Mouse (Mus musculus) heart, embryonic 16.5 days (tissue): ENCODE measurements at regions not wholly inside any gene's neighbourhood (a gene's known extent, or its start where the extent isn't known, plus 50 kb on each side); places are given as distances from the start of the nearest gene placed in this dataset.

ENCODE experiments used
- ATAC-seq: fragments of 200-750 bp; cut with Nextera tagmentation; replicated peaks from 2 replicates; pipeline ENCODE4 v1.8.0; 2017; ENCODE audit warnings: moderate number of reproducible peaks; ENCODE audit not compliant: insufficient read depth, low FRiP score; ENCODE audit errors: extremely low read depth
- H3K27ac ChIP-seq: fragments of 300-500 bp; sonication (generic); 2 replicates; pipeline ENCODE4 v1.5.1; 2014; ENCODE audit warnings: mild to moderate bottlenecking, low read length, control low read depth, moderate library complexity
- H3K27me3 ChIP-seq: fragments of 300-500 bp; sonication (generic); 2 replicates; pipeline ENCODE4 v1.6.1; 2014; ENCODE audit warnings: low read length, mixed read lengths; ENCODE audit not compliant: control insufficient read depth, insufficient read depth
- H3K36me3 ChIP-seq: fragments of 300-500 bp; sonication (generic); 2 replicates; pipeline ENCODE4 v1.6.1; 2014; ENCODE audit not compliant: control insufficient read depth, insufficient read depth
- H3K4me1 ChIP-seq: fragments of 300-500 bp; sonication (generic); 2 replicates; pipeline ENCODE4 v1.6.1; 2014; ENCODE audit warnings: low read length, mixed read lengths; ENCODE audit not compliant: control insufficient read depth, insufficient read depth
- H3K4me2 ChIP-seq: fragments of 300-500 bp; sonication (generic); 2 replicates; pipeline ENCODE4 v1.6.1; 2014; ENCODE audit warnings: low read depth, mild to moderate bottlenecking, control low read depth, low read length
- H3K4me3 ChIP-seq: fragments of 300-500 bp; sonication (generic); 2 replicates; pipeline ENCODE4 v1.5.1; 2014; ENCODE audit warnings: mild to moderate bottlenecking, control low read depth, low read length
- H3K9ac ChIP-seq: fragments of 300-500 bp; sonication (generic); 2 replicates; pipeline ENCODE4 v1.6.1; 2014; ENCODE audit warnings: low read length, control low read depth
- H3K9me3 ChIP-seq: fragments of 300-500 bp; sonication (generic); replicated peaks from 2 replicates; pipeline ENCODE4 v1.6.1; 2016; ENCODE audit warnings: low read length; ENCODE audit not compliant: control insufficient read depth
- WGBS: fragments of 180-500 bp; shearing (Covaris S2); extraction: QIAGEN DNeasy Blood & Tissue Kit; methylation state at CpG from one replicate; pipeline ENCODE4 v1.1.7; 2014; 5-methylcytosine and 5-hydroxymethylcytosine counted together

DNA sequence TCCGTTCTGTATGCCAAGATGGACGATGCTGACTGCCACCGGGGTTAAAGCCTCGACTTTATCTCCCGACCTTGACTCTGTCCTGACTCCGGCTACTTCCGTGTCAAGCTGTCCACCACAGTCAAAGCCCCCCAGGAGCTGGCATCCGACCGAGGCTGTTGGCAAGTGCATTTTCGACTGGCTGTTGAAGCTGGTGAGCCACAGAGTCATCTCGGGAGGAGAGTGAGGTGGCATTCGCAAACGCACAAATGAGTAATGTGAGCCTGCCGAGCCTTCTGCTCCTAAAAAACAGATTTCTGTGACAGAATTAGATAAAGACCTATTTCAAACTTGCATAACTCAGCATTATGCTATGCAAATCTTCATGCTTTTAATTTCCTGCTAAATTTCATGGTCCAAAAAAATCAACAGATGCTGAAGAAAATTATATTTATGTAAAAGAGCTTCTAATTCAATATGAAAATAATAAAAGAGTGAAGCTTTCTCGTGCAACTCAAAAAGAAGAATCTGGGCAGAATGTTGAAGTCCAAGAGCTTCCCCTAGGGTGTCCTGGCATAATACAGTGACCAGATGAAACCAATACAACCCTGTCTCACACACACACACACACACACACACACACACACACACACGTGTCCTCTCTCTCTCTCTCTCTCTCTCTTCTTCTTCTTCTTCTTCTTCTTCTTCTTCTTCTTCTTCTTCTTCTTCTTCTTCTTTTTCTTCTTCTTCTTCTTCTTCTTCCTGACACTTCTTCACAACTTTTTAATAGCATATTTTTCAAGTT lies 171.2 kb upstream of the Atp2b1 start:
- no peak overlapping the region for H3K27ac ChIP-seq
- H3K9me3 ChIP-seq: no peaks in the 10 kb centered on the region
- no peak overlapping the region for H3K4me3 ChIP-seq
- WGBS: 61% methylated on average over 16 of the region's 16 CpGs
- no peaks in the 10 kb centered on the region; the same call in 1 of the 2 replicates for H3K4me1 ChIP-seq
- no peaks in the 10 kb centered on the region for H3K27me3 ChIP-seq
- H3K4me2 ChIP-seq: no peak overlapping the region
- ATAC-seq: no peak
- no peaks in the 10 kb centered on the region for H3K36me3 ChIP-seq
- no peak overlapping the region for H3K9ac ChIP-seq

- no peaks in the 10 kb centered on the region for H3K9me3 ChIP-seq
- H3K4me2 ChIP-seq: no peak overlapping the region
- H3K36me3 ChIP-seq: no peaks in the 10 kb centered on the region
- no peaks in the 10 kb centered on the region for H3K27me3 ChIP-seq
- 35% methylated on average over 6 of the region's 6 CpGs for WGBS
- no peak overlapping the region for H3K4me3 ChIP-seq
- H3K9ac ChIP-seq: no peak overlapping the region
- H3K4me1 ChIP-seq: peaks cover 2% of the 10 kb centered on the region; the same call in 1 of the 2 replicates
- H3K27ac ChIP-seq: no peak overlapping the region
- ATAC-seq: no peak
Observed at GRCm38 (mm10) chr10:98744246-98744645, 170.0 kb upstream of the Atp2b1 start.

DNA sequence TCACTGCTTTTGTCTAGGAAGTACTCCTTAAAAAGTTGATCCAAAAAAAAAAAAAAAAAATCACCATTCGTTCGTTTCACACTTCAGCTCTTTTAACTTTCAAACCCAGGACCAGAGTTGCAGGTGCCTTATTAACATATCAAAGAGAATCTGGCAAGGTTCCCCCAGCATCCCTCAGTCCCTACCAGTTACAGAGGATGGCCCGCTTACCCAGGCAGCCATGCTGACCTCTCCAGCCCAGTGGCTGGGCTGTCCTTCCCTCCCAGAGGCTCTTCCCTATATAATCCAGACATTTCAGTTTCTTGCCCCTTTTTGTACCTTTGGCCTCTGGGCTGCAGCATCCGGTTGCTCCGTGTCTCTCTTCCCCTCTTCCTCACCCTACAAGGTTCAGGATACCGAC lies 169.5 kb upstream of the Atp2b1 start:
- Histone ChIP-seq H3K27me3 (no peaks in the 10 kb centered on the region), H3K27ac (no peak overlapping the region), H3K9ac (no peak overlapping the region), H3K4me3 (no peak overlapping the region), H3K9me3 (no peaks in the 10 kb centered on the region), H3K4me1 (peaks cover 2% of the 10 kb centered on the region; the same call in 1 of the 2 replicates), H3K36me3 (no peaks in the 10 kb centered on the region), H3K4me2 (no peak overlapping the region)
- 47% methylated on average over 6 of the region's 6 CpGs for WGBS
- ATAC-seq: no peak

DNA sequence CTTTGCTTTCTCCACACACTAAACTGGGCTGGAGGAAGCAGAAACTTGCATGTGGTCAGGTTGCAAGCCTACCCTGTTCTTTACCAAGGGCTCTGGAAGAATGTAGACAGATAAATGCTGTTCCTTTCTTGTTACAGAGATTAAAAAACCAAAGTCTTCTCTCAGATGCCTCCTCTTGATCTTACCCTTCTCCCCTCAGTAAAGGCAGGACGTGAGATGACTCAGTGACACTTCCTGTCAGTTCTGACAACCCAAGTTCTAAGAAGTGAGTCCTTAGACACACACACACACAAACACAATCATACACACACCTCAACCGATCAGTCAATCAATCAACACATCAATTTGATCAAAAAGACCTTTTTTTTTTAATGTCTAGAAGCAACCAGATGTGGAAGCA lies 168.8 kb upstream of the Atp2b1 start:
- H3K4me1 ChIP-seq: peaks cover 2% of the 10 kb centered on the region; the same call in 1 of the 2 replicates
- H3K4me2 ChIP-seq: no peak overlapping the region
- no peak overlapping the region for H3K4me3 ChIP-seq
- H3K27ac ChIP-seq: no peak overlapping the region
- no peak overlapping the region for H3K9ac ChIP-seq
- no peaks in the 10 kb centered on the region for H3K9me3 ChIP-seq
- WGBS: 66% methylated on average over 2 of the region's 2 CpGs
- ATAC-seq: no peak
- H3K27me3 ChIP-seq: no peaks in the 10 kb centered on the region
- no peaks in the 10 kb centered on the region for H3K36me3 ChIP-seq

DNA sequence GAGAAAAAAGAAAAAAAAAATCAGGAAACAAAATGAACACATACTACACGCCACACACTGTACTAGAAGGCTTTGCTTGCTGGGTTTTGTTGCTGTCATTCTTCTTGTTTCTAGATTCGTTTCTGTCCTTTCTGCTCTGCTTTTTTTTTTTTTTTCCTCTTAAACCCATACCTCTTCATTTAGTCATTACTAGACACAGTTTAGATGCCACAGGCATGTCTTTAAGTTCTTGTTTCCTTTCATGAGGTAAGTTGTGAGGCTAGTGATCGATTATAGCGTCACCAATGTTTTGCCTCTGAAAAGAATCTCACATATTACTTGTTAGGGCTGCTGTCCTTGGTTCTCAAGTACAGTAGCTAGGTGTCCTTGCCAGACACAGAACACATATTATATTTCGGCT lies 168.3 kb upstream of the Atp2b1 start:
- H3K4me2 ChIP-seq: no peak overlapping the region
- no peak overlapping the region for H3K4me3 ChIP-seq
- H3K27me3 ChIP-seq: no peaks in the 10 kb centered on the region
- no peak overlapping the region for H3K9ac ChIP-seq
- WGBS: 82% methylated on average over 5 of the region's 5 CpGs
- H3K9me3 ChIP-seq: no peaks in the 10 kb centered on the region
- H3K36me3 ChIP-seq: no peaks in the 10 kb centered on the region
- peaks cover 2% of the 10 kb centered on the region; the same call in 1 of the 2 replicates for H3K4me1 ChIP-seq
- ATAC-seq: no peak
- no peak overlapping the region for H3K27ac ChIP-seq

- Histone ChIP-seq H3K4me1 (peaks cover 2% of the 10 kb centered on the region; the same call in 1 of the 2 replicates), H3K36me3 (no peaks in the 10 kb centered on the region), H3K27ac (no peak overlapping the region), H3K9ac (no peak overlapping the region), H3K9me3 (no peaks in the 10 kb centered on the region), H3K4me3 (no peak overlapping the region), H3K4me2 (no peak overlapping the region), H3K27me3 (no peaks in the 10 kb centered on the region)
- ATAC-seq: no peak
- 26% methylated on average over 3 of the region's 3 CpGs for WGBS
Observed at GRCm38 (mm10) chr10:98748856-98749583, 165.2 kb upstream of the Atp2b1 start.

DNA sequence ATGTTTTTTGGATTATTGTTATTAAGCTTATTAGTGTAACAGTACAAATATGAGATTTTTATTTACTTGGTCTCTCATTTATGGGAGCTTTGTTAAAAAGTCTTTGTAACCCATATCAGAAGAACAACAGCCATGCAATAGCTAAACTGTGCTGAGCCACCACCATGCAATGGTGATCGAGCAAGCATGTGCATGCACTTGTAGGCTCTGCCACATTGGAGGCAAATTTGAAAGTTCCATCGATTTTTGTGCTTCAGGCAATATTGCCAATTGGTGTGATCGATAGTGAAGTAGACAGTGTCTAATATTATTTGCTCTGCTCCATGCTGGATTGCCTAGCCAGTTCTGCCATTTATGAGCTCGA lies 164.6 kb upstream of the Atp2b1 start:
- no peak for ATAC-seq
- WGBS: 82% methylated on average over 4 of the region's 4 CpGs
- H3K4me2 ChIP-seq: no peak overlapping the region
- H3K9me3 ChIP-seq: no peaks in the 10 kb centered on the region
- no peaks in the 10 kb centered on the region for H3K27me3 ChIP-seq
- no peaks in the 10 kb centered on the region for H3K36me3 ChIP-seq
- H3K4me3 ChIP-seq: no peak overlapping the region
- no peak overlapping the region for H3K27ac ChIP-seq
- no peak overlapping the region for H3K9ac ChIP-seq
- 0 out of 2 replicates have a peak, but pooled peaks cover 2% of the 10 kb centered on the region for H3K4me1 ChIP-seq

- Histone ChIP-seq H3K4me3 (no peak overlapping the region), H3K4me2 (no peak overlapping the region), H3K4me1 (0 out of 2 replicates have a peak, but pooled peaks cover 2% of the 10 kb centered on the region), H3K36me3 (no peaks in the 10 kb centered on the region), H3K9ac (no peak overlapping the region), H3K27me3 (no peaks in the 10 kb centered on the region), H3K9me3 (no peaks in the 10 kb centered on the region), H3K27ac (no peak overlapping the region)
- ATAC-seq: no peak
- WGBS: 59% methylated on average over 11 of the region's 11 CpGs
Observed at GRCm38 (mm10) chr10:98751376-98752058, 162.7 kb upstream of the Atp2b1 start.

DNA sequence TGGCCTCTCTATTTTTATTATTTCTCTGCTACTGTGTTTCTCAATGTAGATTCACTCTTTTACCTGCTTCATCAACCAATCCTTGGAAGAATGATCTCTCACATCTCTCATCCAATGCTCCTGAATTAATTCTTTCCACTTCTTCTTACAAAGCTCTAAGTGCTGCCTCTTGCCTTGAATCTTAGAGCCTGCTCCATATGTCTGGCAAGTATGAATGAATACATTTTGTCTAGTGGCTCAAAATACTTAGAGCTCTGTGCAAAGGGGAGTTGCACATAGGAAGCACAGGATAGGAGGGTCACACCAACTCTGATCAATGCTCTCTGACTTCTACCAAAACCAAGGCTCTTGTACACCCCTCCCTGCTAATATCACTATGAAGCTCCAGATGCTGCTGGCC lies 153.1 kb upstream of the Atp2b1 start:
- Histone ChIP-seq H3K9ac (no peak overlapping the region), H3K36me3 (no peaks in the 10 kb centered on the region), H3K4me3 (no peak overlapping the region), H3K9me3 (peaks cover 6% of the 10 kb centered on the region), H3K4me1 (no peaks in the 10 kb centered on the region), H3K27me3 (no peaks in the 10 kb centered on the region), H3K27ac (no peak overlapping the region), H3K4me2 (no peak overlapping the region)
- no peak for ATAC-seq
